Mouse (Mus musculus) layer of hippocampus, adult 2 months (tissue): ENCODE data around the gene Rnf38. TPM values are rescaled to one million over a fixed set of nuclear protein-coding genes. Genes with fewer than 3 reads are reported as not detected.

Experiments used
- DNase-seq, 2 experiments: peaks; one replicate each; pipeline ENCODE4 v3.0.0; 2022; ENCODE audit warnings: low spot score in 2 of 2
- H3K27ac ChIP-seq: fragments of 200-600 bp; 2 replicates; pipeline ENCODE4 v1.8.1; 2022
- H3K4me3 ChIP-seq: fragments of 200-600 bp; 2 replicates; pipeline ENCODE4 v1.8.1; 2022; ENCODE audit warnings: mild to moderate bottlenecking
- CTCF ChIP-seq: fragments of 200-600 bp; conservative IDR thresholded peaks from 2 replicates; pipeline ENCODE4 v1.8.1; 2022; ENCODE audit warnings: antibody characterized with exemption, mild to moderate bottlenecking, moderate library complexity
- total RNA-seq, 2 experiments: library from RNA; stranded (reverse); gene quantifications; 2 replicates each; pipeline ENCODE4 v1.2.3; 2021

The Rnf38 gene
- total RNA-seq, 2 experiments from 2014 or later: 49.8 to 52.3 TPM

GRCm38 (mm10) chr4:44183862-44184261 lies 49.7 kb downstream of the Rnf38 start:
- Histone ChIP-seq H3K27ac (no peak overlapping the region), H3K4me3 (no peak overlapping the region)
- DNase-seq: no peak
- TF ChIP-seq CTCF: no peak

- no peak; the same call in 1 of the 2 replicates for TF ChIP-seq CTCF
- peak overlapping the region; percentile 36; the same call in 1 of the 2 replicates for H3K27ac ChIP-seq
- no peak overlapping the region for H3K4me3 ChIP-seq
- peak in 1 of 2 experiments; percentile 18 for DNase-seq
Observed at GRCm38 (mm10) chr4:44179748-44180147, 53.8 kb downstream of the Rnf38 start.

GRCm38 (mm10) chr4:44173177-44173576 lies 60.4 kb downstream of the Rnf38 start:
- TF ChIP-seq CTCF: peak; percentile 83
- peak; percentile 49 to 63 for DNase-seq
- Histone ChIP-seq H3K4me3 (no peak overlapping the region), H3K27ac (no peak overlapping the region)

GRCm38 (mm10) chr4:44172676-44173075 lies 60.9 kb downstream of the Rnf38 start:
- DNase-seq: no peak
- no peak for TF ChIP-seq CTCF
- no peak overlapping the region for H3K4me3 ChIP-seq
- no peak overlapping the region for H3K27ac ChIP-seq

GRCm38 (mm10) chr4:44169884-44170283 lies 63.7 kb downstream of the Rnf38 start:
- no peak overlapping the region for H3K4me3 ChIP-seq
- H3K27ac ChIP-seq: no peak overlapping the region
- DNase-seq: no peak
- TF ChIP-seq CTCF: no peak

GRCm38 (mm10) chr4:44168816-44169215 lies 64.8 kb downstream of the Rnf38 start:
- no peak for TF ChIP-seq CTCF
- DNase-seq: no peak
- H3K27ac ChIP-seq: peak overlapping the region; percentile 64
- H3K4me3 ChIP-seq: peak overlapping the region; percentile 76; the same call in 1 of the 2 replicates

- DNase-seq: peak; percentile 86 to 94
- peak overlapping the region; percentile 64 for H3K27ac ChIP-seq
- TF ChIP-seq CTCF: no peak
- peak overlapping the region; percentile 76 for H3K4me3 ChIP-seq
Observed at GRCm38 (mm10) chr4:44168231-44168647, 65.3 kb downstream of the Rnf38 start.

GRCm38 (mm10) chr4:44167397-44168121 lies 66.0 kb downstream of the Rnf38 start:
- peak overlapping the region; percentile 87 for H3K4me3 ChIP-seq
- peak in 1 of 2 experiments; percentile 72 for DNase-seq
- peak; percentile 41 for TF ChIP-seq CTCF
- H3K27ac ChIP-seq: peak overlapping the region; percentile 92

- H3K4me3 ChIP-seq: peak overlapping the region; percentile 87
- no peak for DNase-seq
- H3K27ac ChIP-seq: peak overlapping the region; percentile 92
- no peak for TF ChIP-seq CTCF
Observed at GRCm38 (mm10) chr4:44166702-44167396, 66.7 kb downstream of the Rnf38 start.

GRCm38 (mm10) chr4:44164621-44165020 lies 69.0 kb downstream of the Rnf38 start:
- Histone ChIP-seq H3K27ac (no peak overlapping the region), H3K4me3 (no peak overlapping the region)
- no peak for DNase-seq
- no peak for TF ChIP-seq CTCF

GRCm38 (mm10) chr4:44163034-44163433 lies 70.6 kb downstream of the Rnf38 start:
- no peak for TF ChIP-seq CTCF
- no peak for DNase-seq
- no peak overlapping the region for H3K27ac ChIP-seq
- H3K4me3 ChIP-seq: no peak overlapping the region

- DNase-seq: no peak
- Histone ChIP-seq H3K27ac (no peak overlapping the region), H3K4me3 (no peak overlapping the region)
- TF ChIP-seq CTCF: no peak
Observed at GRCm38 (mm10) chr4:44160990-44161689, 72.4 kb downstream of the Rnf38 start.

GRCm38 (mm10) chr4:44159839-44160238 lies 73.8 kb downstream of the Rnf38 start:
- DNase-seq: no peak
- Histone ChIP-seq H3K27ac (no peak overlapping the region), H3K4me3 (no peak overlapping the region)
- TF ChIP-seq CTCF: no peak
